Mouse (Mus musculus) mammary gland, adult 2 months (tissue): Measurements from ENCODE around the gene Itpr2. TPM values are rescaled to one million over a fixed set of nuclear protein-coding genes. Genes with fewer than 3 reads are reported as not detected.

Experiments
- polyA plus RNA-seq: library from polyadenylated mRNA; depleted of rRNA; stranded (reverse); fragments of >200 nt; gene quantifications from 2 replicates; pipeline ENCODE4 v1.2.3, GENCODE M21; 2012; ENCODE audit warnings: low replicate concordance; rRNA removed

Itpr2 gene
- 12.0 and 16.9 TPM in 2 replicates for polyA plus RNA-seq

DNA sequence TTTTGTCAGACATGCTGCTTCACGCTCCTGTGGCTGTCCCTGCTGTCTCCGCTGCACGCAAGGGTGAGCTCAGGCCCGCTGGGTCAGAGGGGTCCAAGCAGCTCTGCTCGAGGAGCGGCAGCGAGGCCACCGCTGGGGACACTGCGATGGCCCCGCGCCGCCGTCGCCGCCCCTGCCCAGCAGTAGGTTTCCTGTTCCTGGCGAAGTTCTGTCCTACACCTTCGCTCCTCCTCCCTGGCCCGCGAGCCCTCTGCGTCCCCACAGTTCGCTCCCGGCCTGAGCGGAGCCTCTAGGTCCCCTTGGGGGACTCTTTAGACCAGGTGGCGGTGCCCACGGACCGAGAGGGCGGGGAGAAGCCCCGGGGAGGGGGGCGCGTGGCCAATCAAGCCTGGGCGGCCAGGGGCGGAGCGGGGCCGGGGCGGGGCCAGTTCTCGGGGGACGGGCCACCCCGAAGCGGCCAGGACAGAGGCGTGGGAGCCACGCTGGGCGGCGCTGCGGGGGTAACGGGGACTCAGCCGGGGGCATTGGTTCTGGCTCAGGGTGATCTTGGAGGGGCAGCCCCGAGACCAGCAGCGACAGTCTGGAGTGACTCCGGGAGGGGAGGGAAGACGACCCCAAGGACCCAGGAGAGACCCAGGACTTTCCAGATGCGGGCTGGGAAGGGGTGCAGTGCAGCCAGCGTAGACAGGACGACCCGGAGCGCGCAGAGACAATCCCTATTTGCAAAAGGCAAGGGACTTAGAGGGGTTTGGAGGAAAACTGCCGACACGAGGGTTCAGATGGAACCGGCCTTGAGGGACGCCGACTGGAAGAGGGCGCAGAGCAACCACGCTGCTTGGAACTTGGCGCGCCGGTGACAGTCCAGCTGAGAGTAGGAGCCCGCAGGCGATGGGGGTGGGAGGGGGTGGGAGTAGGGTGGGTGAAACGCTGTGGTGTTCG, at the start of gene Itpr2:
Gene Itpr2, minus strand, starts transcription at position 358 of the 939 bp plus-strand sequence.

Other genes starting within 250 kb of the Itpr2 start
- 41.7 and 120 TPM in 2 replicates for gene Fgfr1op2, start 75.0 kb upstream of the Itpr2 start, polyA plus RNA-seq
- gene Ints13, start 75.6 kb upstream of the Itpr2 start, polyA plus RNA-seq: 12.2 and 14.6 TPM in 2 replicates
- 12.9 and 48.0 TPM in 2 replicates for gene Med21, start 140.3 kb upstream of the Itpr2 start, polyA plus RNA-seq
- gene Tm7sf3, start 140.6 kb upstream of the Itpr2 start, polyA plus RNA-seq: 9.6 and 11.4 TPM in 2 replicates
- 2.8 and 7.2 TPM in 2 replicates for gene Stk38l, start 222.8 kb upstream of the Itpr2 start, polyA plus RNA-seq